Mouse (Mus musculus): Measurements from ENCODE around the gene Ruvbl1. TPM values are rescaled to one million over a fixed set of nuclear protein-coding genes. Genes with fewer than 3 reads are reported as not detected.

Gene Ruvbl1
- total and polyA plus RNA-seq, 3 experiments, result 15.7 to 18.4 (median 16.7) TPM

GRCm38 (mm10) chr6:88485378-88485777, 20.2 kb downstream of the Ruvbl1 start:
- 63% methylated on average over 6 of the region's 6 CpGs for WGBS
- peaks cover 9% of the 10 kb centered on the region for H3K4me1 ChIP-seq (ENCODE audit: control insufficient read depth, insufficient read depth, low read length)
- H3K27ac ChIP-seq, result no peak overlapping the region
- H3K36me3 ChIP-seq (ENCODE audit: control insufficient read depth, insufficient read depth, low read length), result no peaks in the 10 kb centered on the region
- no peaks in the 10 kb centered on the region for H3K79me2 ChIP-seq (replicated peaks; ENCODE audit: control insufficient read depth, insufficient read depth, low read length)
- no peaks in the 10 kb centered on the region for H3K27me3 ChIP-seq (ENCODE audit: control insufficient read depth, insufficient read depth, low read length)
- peak; percentile 39 to 40 for DNase-seq
- intact Hi-C loops (cut with DNase I), result no loop called here
- no peak overlapping the region for H3K9ac ChIP-seq (ENCODE audit: low read depth, low read length)
- TF ChIP-seq EP300 (IDR thresholded peaks at IDR 0.05; ENCODE audit: insufficient read depth, low read depth, low read length) (no peak), CTCF (IDR thresholded peaks at IDR 0.05) (no peak), POLR2A (IDR thresholded peaks at IDR 0.05; ENCODE audit: insufficient read depth, low read depth, low read length) (no peak)
- H3K4me3 ChIP-seq, result no peak overlapping the region

DNA sequence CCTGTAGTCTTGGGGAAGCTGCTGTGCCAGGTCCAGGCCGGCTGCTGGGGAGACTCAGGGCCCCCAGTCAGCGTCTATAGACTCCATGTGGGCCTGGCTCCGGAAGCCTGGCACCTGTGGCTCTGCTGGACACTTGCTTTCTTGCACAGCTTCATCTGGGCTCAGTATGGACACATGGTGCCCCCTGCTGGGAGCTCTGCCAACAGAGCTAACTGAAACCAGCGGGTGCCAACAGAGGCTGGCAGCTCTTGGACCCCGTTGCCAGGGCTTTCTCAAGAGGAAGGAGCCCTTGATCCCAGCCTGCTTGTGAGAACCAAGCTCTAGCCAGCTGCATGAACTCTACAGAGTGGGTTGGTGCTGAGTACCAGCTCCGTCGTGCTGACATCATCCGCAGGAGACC, 21.7 kb downstream of the Ruvbl1 start:
- TF ChIP-seq EP300 (IDR thresholded peaks at IDR 0.05; ENCODE audit: insufficient read depth, low read depth, low read length) (no peak), CTCF (IDR thresholded peaks at IDR 0.05) (peak; percentile 57)
- Histone ChIP-seq H3K4me1 (ENCODE audit: control insufficient read depth, insufficient read depth, low read length) (peaks cover 9% of the 10 kb centered on the region), H3K27ac (no peak overlapping the region), H3K9ac (ENCODE audit: low read depth, low read length) (no peak overlapping the region), H3K27me3 (ENCODE audit: control insufficient read depth, insufficient read depth, low read length) (no peaks in the 10 kb centered on the region), H3K36me3 (ENCODE audit: control insufficient read depth, insufficient read depth, low read length) (no peaks in the 10 kb centered on the region), H3K4me3 (no peak overlapping the region), H3K79me2 (replicated peaks; ENCODE audit: control insufficient read depth, insufficient read depth, low read length) (no peaks in the 10 kb centered on the region)
- 78% methylated on average over 8 of the region's 8 CpGs for WGBS
- DNase-seq, result peak; percentile 47 to 55
- intact Hi-C loops (cut with DNase I), result no loop called here

GRCm38 (mm10) chr6:88489026-88489425, 23.8 kb downstream of the Ruvbl1 start:
- no peaks in the 10 kb centered on the region for H3K79me2 ChIP-seq (replicated peaks; ENCODE audit: control insufficient read depth, insufficient read depth, low read length)
- no peak overlapping the region for H3K9ac ChIP-seq (ENCODE audit: low read depth, low read length)
- H3K36me3 ChIP-seq (ENCODE audit: control insufficient read depth, insufficient read depth, low read length), result no peaks in the 10 kb centered on the region
- no peak overlapping the region for H3K4me3 ChIP-seq
- peaks cover 3% of the 10 kb centered on the region for H3K4me1 ChIP-seq (ENCODE audit: control insufficient read depth, insufficient read depth, low read length)
- H3K27ac ChIP-seq, result no peak overlapping the region
- DNase-seq, result no peak
- intact Hi-C loops (cut with DNase I), result no loop called here
- H3K27me3 ChIP-seq (ENCODE audit: control insufficient read depth, insufficient read depth, low read length), result no peaks in the 10 kb centered on the region
- TF ChIP-seq EP300 (IDR thresholded peaks at IDR 0.05; ENCODE audit: insufficient read depth, low read depth, low read length) (no peak), CTCF (IDR thresholded peaks at IDR 0.05) (no peak), POLR2A (IDR thresholded peaks at IDR 0.05; ENCODE audit: insufficient read depth, low read depth, low read length) (no peak)
- 88% methylated on average over 7 of the region's 7 CpGs for WGBS

DNA sequence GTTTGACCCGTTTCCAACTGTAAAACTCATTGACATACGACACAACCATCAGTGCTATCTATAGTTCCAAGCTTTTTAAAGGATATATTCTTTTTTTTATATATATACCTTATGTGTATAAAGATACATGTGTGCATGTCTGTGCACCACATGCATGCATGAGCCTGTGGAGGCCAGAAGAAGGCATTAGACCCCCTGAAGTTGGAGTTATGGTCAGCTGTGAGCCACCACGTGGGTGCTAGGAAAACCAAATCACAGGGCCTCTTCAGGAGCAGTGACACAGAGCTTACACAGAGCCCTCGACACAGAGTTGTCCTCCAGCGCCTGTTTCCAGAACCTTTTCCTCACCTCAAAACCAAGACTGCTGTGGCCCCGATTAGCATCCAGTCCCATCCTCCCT, 24.6 kb downstream of the Ruvbl1 start:
- TF ChIP-seq POLR2A (IDR thresholded peaks at IDR 0.05; ENCODE audit: insufficient read depth, low read depth, low read length) (no peak), CTCF (IDR thresholded peaks at IDR 0.05) (no peak), EP300 (IDR thresholded peaks at IDR 0.05; ENCODE audit: insufficient read depth, low read depth, low read length) (no peak)
- 86% methylated on average over 6 of the region's 6 CpGs for WGBS
- intact Hi-C loops (cut with DNase I), result no loop called here

DNA sequence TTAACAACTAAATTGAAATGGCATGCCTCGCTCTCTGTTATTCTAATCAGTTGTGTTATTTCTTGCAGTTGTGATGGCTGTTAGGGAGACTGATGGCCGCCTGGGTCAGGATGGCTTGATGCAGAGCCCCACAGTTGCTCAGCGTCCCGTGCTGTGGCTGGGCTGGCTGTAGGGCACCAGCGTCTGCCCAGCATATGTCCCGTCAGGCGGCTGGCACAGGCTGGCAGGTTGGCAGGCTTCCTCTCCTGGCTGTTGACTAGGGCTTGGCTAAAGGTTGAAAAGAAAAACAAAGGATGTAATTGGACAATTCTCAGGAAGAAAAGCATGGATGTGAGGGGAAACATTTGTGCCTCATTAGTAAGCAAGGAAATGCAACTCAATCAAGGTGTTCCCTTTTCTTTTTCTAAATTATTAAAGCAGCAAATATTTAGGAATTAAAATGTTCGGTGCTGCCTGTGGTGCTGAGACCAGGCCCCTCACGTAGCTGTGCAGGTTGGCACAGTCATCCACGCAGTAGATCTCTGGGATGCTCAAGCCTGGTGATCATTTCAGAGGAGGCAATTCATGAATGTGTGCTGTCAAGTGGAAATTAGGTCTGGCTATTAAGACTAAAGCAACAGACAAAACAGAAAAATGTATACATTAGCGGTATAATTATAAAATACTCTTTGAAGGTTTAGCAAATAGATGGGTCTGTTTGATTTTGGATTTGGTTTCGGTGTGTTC, 25.6 kb downstream of the Ruvbl1 start:
- H3K27ac ChIP-seq, result no peak overlapping the region
- DNase-seq, result peak; percentile 60 to 70

More for the DNA sequence above, 24.6 kb downstream of the Ruvbl1 start:
- H3K4me1 ChIP-seq (ENCODE audit: control insufficient read depth, insufficient read depth, low read length), result peaks cover 3% of the 10 kb centered on the region
- no peaks in the 10 kb centered on the region for H3K79me2 ChIP-seq (replicated peaks; ENCODE audit: control insufficient read depth, insufficient read depth, low read length)
- no peak for DNase-seq
- H3K27ac ChIP-seq, result no peak overlapping the region
- no peak overlapping the region for H3K9ac ChIP-seq (ENCODE audit: low read depth, low read length)
- H3K36me3 ChIP-seq (ENCODE audit: control insufficient read depth, insufficient read depth, low read length), result no peaks in the 10 kb centered on the region
- no peak overlapping the region for H3K4me3 ChIP-seq
- no peaks in the 10 kb centered on the region for H3K27me3 ChIP-seq (ENCODE audit: control insufficient read depth, insufficient read depth, low read length)

DNA sequence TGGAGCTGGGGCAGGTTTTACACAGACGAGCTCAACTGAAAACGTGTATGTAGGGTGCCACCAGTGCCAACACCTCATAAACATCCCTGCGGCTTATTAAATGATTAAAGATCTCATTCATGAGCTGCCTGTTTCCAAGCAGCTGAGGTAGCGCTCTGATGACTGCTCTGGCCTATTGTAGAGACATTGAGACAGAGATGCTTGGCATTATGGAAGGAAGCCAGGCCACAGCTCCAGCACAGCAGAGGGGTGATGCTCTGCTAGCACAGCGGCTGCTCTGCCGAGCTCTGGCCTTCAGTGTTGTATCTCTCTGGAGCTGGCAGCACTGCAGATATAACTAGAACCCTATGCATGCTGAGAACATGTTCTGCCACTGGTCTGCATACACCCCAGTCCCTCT, 28.5 kb downstream of the Ruvbl1 start:
- Histone ChIP-seq H3K4me3 (no peak overlapping the region), H3K9ac (ENCODE audit: low read depth, low read length) (no peak overlapping the region), H3K27ac (no peak overlapping the region), H3K79me2 (replicated peaks; ENCODE audit: control insufficient read depth, insufficient read depth, low read length) (no peaks in the 10 kb centered on the region), H3K27me3 (ENCODE audit: control insufficient read depth, insufficient read depth, low read length) (no peaks in the 10 kb centered on the region), H3K4me1 (ENCODE audit: control insufficient read depth, insufficient read depth, low read length) (no peaks in the 10 kb centered on the region), H3K36me3 (ENCODE audit: control insufficient read depth, insufficient read depth, low read length) (no peaks in the 10 kb centered on the region)
- intact Hi-C loops (cut with DNase I), result no loop called here
- no peak for DNase-seq
- TF ChIP-seq POLR2A (IDR thresholded peaks at IDR 0.05; ENCODE audit: insufficient read depth, low read depth, low read length), result no peak
- no peak for TF ChIP-seq EP300 (IDR thresholded peaks at IDR 0.05; ENCODE audit: insufficient read depth, low read depth, low read length)
- no peak for TF ChIP-seq CTCF (IDR thresholded peaks at IDR 0.05)
- WGBS, result 88% methylated on average over 6 of the region's 6 CpGs

More for the DNA sequence above, 25.6 kb downstream of the Ruvbl1 start:
- H3K9ac ChIP-seq (ENCODE audit: low read depth, low read length), result no peak overlapping the region
- H3K36me3 ChIP-seq (ENCODE audit: control insufficient read depth, insufficient read depth, low read length), result no peaks in the 10 kb centered on the region
- no peak overlapping the region for H3K4me3 ChIP-seq
- intact Hi-C loops (cut with DNase I), result no loop called here
- TF ChIP-seq CTCF (IDR thresholded peaks at IDR 0.05) (no peak), POLR2A (IDR thresholded peaks at IDR 0.05; ENCODE audit: insufficient read depth, low read depth, low read length) (no peak), EP300 (IDR thresholded peaks at IDR 0.05; ENCODE audit: insufficient read depth, low read depth, low read length) (no peak)
- 85% methylated on average over 12 of the region's 12 CpGs for WGBS
- no peaks in the 10 kb centered on the region for H3K27me3 ChIP-seq (ENCODE audit: control insufficient read depth, insufficient read depth, low read length)
- H3K4me1 ChIP-seq (ENCODE audit: control insufficient read depth, insufficient read depth, low read length), result no peaks in the 10 kb centered on the region
- H3K79me2 ChIP-seq (replicated peaks; ENCODE audit: control insufficient read depth, insufficient read depth, low read length), result no peaks in the 10 kb centered on the region
